Mouse (Mus musculus) granulocyte monocyte progenitor cell, adult 5-6 weeks (primary cell): ENCODE results near the gene Col6a6. TPM values are rescaled to one million over a fixed set of nuclear protein-coding genes. Genes with fewer than 3 reads are reported as not detected.
"Not testable (repeated sequence)": the region's sequence is repeated elsewhere in the genome, so short reads cannot be mapped to it uniquely, and the experiment has no call there.

ENCODE experiments used
- ATAC-seq: replicated peaks from 2 replicates; pipeline ENCODE4 v1.8.0; 2016; ENCODE audit warnings: mild to moderate bottlenecking, moderate TSS enrichment, inconsistent platforms; ENCODE audit not compliant: poor library complexity, severe bottlenecking
- total RNA-seq, 2 experiments: library from RNA; stranded (forward) in 1 of 2; stranded (reverse) in 1 of 2; fragments of 200-712, 200-1000 nt in 1 of 2; fragments of >200 nt in 1 of 2; fragmentation: Nextera tagmentation in 1 of 2; gene quantifications; 2 replicates each; pipeline ENCODE4 v1.2.3; 2014 to 2017

The Col6a6 gene
- total RNA-seq (2014; fragmentation: Nextera tagmentation), result not detected in 2 replicates
- total RNA-seq (2017), result not detected in 2 replicates

DNA sequence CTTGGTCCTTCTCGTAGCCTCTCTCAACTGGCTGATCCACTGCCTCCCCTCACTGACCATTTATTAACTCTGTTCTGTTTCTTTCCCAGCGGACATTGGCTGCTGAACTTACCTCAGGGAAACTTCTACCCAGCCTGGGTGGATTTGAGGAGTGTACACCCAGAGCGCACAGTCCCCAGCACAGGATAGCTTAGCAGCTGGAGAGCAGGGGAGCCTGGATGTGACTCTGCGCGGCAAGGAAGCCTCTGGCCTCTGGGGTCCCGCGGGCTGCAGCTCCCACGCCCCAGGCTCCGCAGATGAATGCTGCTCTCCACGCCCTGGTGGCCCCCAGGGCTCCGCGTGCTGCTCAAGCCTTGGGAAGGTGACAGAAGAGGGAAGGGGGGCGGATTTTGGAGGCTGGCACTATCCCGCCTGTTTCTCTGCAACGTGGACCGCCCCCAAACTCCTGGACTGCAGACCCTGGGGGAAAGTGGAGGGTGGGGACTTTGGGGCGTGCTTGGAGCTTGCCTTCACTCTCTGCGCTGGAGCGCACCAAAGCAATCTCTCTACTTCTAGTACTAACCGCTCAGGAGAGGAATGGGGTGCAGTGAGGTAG lies at the start of gene Col6a6:
Gene Col6a6 (minus strand): TSS at position 370 of the 595 bp plus-strand sequence.
- no peak for ATAC-seq

DNA sequence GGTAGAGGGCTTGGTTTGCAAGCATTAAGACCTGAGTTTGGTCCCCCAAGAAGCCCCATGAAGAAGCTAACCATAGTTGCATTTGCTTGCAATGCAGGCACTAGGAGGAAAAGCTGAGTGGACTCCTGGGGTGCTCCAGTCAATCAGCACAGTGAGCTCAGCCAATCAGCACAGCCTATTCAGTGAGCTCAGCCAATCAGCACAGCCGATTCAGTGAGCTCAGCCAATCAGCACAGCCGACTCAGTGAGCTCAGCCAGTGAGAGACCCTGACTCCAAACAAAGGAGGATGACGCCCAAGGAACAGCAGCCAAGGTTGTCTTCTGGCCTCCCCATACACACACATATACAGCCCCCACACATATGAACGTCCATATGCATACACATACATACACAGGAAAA lies 48.2 kb upstream of the Col6a6 start:
- ATAC-seq, result no peak

DNA sequence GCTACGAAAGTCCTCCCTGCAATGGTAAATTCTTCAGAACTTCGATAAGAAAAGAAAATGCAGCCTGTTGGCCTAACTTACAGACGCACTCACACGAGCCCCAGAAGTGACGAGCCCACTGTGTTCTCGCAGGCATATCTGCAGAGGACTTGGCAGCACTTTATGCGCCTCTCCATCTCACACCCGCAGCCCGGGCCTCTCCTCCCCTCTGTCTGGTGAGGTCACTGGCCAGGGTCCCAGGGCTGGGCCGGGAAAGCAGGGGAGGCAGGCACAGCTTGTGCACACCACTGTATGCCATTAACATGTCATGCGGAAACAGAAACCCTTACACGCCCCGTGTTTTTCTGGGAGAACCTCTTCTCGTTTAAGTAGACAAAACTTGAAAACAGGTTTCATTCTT lies 43.7 kb upstream of the Col6a6 start:
- ATAC-seq, result no peak

GRCm38 (mm10) chr9:105857773-105858172 lies 29.8 kb upstream of the Col6a6 start:
- peak; percentile 71 for ATAC-seq

DNA sequence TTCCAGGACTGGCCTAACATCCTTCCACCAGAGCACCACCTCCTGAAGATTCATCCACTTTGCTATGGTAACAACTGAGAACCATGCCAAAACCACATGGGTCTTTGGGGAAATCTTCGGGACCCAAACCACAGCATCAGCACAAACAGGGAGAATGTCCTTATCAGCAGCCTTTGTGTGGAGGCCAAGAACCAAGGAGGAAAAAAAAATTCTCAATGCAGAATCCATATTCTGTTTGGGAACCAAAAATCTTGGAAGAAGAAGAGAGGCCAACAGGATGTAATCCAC lies 24.8 kb upstream of the Col6a6 start:
- ATAC-seq, result no peak

DNA sequence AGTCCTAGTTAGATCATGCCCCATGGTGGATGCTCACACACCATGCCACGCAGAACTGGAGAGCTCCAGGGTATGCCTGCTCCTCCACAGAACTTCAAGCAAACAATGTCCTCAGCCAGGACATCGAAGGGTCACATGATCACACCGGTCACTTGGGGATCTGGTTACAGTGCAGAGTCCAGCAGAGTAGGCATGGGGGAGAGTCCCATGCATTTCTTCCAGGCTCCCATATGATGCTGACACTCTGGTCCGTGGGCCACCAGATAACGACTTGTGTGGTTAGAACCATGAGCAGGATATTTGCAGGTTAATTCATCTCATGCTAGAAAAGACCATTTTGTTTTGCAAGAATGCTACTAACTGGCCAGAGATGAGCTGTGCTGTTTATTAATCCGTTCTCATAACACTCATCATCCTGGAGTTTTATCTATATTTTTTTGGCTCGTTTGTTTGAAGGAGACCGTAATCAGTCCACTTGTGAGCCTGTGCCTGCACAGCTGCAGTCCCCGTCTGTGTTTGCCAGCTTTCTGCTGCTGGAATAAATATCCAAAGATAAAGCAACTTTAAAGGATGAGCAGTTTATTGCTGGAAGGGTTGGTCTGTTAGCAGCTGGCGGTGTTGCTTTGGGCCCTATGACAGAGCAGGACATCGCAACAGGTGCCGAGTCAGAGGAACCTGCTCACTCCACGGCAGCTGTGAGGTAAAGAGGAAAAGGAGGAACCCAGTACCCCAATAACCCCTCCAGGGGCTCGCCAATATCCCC lies 24.2 kb upstream of the Col6a6 start:
- no peak for ATAC-seq

GRCm38 (mm10) chr9:105851011-105851410 lies 23.1 kb upstream of the Col6a6 start:
- ATAC-seq, result no peak

DNA sequence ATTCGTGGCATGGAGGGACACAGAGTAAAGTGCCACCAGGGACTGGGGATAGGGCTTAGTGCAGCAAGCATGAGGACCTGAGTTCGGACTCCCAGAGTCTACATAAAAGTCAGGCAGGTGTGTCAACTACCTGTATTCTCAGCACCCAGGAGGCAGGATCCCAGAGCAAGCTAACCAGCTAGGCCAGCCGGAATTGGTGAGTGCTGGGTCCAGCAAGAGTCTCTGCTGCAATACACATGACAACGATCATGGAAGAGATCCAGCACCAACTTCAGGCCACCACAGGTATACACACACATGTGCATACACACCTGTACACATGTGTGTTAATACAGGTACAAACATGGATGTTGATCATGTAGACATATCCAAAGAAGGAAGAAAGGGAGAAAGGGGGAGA lies 20.4 kb upstream of the Col6a6 start:
- ATAC-seq, result no peak

DNA sequence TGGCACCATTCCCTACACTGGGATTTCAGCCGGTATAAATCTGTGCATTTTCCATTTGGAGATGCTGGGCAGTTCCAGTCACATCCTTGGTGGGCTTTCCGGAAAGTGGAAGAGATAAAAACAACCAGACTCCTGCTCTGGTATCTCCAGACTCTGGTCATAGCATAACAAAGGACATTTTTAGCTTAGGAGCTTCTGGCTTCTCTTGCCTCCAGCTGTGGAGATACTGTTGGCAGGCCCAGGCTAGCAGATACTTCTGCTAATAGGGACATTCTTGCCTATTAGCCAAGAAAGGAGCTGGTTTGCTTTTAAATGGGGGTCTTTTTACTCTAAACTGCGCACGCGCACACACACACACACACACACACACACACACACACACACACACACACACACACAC lies 19.3 kb upstream of the Col6a6 start:
- no peak for ATAC-seq

DNA sequence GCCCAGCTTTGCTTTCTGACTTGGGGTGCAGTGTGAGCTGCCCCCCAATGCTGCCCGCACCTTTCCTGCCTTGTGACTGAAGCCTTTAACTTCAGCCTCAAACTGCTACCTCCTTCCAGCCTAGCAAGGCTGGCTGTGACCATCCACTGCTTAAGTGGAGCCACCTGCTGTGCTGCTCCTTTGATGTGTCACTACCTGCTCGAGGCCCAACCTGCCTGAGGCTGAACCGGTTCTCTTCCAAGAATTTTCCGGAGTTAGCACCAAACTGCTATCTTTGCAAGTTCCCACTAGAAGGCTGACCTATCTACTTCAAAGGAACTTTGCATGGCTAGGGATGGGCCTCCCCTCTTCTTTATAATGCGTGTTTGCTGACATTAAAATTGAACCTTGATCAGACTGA lies 13.4 kb upstream of the Col6a6 start:
- ATAC-seq, result not testable (repeated sequence)

DNA sequence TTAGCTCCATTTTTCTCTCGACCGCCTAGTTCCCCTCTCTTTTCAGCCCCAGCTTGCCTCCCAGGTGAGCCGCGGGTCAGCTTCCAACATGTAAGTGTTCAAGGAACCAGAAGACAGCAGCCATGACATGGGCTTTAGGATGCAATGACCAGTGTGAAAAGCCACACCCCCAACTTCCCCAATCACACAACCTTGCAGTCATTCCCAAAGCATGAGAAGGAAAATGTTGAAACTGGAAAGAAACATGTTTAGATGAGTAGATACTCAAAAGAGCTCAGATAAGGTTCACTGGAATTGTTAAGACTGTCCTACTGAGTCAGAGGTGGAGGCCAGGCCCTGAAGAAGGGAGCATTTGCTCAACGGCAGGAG lies 11.2 kb upstream of the Col6a6 start:
- ATAC-seq, result no peak

DNA sequence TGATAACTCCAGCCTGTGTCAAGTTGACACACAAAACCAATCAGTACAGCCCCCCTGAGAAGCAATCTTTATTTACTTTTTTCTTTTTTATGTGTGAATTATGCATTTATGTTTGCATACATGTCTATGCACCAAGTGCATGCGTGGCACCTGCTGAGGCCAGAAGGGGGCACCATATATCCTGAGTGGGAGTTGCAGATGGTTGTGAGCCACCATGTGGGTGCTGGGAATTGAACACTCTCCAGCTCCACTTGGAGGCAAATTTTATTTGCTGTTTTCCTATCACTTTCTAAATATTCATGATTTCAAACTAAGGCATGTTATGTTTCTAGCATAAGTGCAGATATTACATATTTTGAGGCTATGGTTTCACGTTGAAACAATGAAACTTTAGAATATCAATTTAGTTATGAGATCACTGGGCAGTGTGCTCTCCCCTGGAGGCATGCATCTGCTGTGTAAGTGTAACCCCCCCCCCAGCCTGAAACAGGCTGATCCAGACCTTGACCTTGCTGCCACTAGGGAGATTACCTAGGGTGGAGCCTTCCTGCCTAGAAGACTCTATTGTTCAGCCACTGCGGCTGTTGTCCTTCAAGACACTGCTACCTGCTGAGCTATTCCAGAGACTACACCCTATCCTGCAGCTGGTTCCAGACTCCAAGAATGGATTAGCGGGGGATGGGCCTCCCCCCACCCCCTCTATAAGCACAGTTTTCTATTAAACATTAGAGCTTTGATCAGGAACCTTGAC lies 10.6 kb upstream of the Col6a6 start:
- ATAC-seq, result no peak

- no peak for ATAC-seq
Observed at GRCm38 (mm10) chr9:105835587-105835986, 7.6 kb upstream of the Col6a6 start.

DNA sequence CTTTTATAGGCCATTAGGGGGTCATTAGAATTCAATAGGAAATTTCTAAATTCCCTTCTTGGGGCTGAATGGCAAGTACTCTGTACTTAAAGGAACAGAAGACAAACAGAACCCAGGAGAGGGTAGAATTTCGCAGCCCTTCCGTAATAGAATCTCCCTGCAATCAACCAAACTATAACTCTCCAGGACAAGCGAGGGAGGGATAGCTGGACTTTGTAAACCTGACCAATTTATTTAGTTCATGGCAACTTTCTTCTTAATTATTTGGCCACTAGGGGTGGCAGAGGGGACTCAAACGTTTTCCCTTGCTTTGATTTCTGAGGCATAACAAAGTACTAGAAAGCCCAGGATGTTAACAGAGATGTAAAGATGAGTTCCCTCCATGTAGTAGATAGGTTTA lies 6.8 kb upstream of the Col6a6 start:
- no peak for ATAC-seq

DNA sequence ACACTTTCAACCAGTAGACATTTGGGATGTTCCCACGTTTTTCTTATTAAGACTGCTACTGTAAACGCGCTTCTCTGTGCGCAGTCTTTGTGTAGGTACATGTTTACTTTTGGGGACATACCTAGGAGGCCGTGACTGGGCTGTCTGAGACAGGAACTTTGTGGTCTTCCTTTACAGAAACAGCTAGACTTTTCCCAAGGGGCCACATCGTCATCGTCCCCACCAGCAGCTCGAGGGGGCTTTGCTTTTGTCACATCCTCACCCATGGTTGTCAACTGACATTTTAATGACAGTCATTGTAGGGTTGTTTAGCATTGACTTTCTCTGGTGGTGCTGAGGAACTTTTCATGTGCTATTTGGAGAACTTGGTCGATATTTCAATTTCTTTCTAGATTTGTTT lies 3.3 kb upstream of the Col6a6 start:
- ATAC-seq, result no peak

DNA sequence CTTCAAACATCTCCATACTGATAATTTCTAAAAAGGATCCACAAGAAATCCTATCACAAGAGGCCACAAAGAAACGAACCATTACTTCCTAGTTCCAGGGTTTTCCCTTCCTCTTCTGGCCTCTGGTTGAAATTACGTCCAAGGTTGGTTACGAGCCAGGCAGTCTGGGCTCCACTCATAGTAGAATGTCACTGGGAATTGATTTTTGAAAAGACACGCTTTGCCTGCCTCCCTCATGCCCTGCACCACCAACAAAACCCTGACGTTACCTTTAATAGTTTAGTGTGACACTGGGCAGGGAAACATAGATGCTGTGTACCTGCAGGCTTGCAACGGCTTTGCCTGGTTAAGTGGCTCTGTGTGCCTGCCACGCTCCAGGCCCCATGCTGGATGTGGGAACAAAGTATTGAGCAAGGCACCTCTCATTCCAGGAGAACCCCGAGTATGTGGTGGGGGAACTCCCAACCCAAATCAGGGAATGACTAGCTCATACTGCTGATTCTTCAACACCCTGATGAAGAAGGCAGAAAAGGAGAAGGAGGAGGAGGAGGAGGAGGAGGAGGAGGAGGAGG lies 798 bp downstream of the Col6a6 start:
- no peak for ATAC-seq

- no peak for ATAC-seq
Observed at GRCm38 (mm10) chr9:105820711-105821110, 7.2 kb downstream of the Col6a6 start.

- peak; percentile 71 for ATAC-seq
Observed at GRCm38 (mm10) chr9:105819155-105819709, 8.7 kb downstream of the Col6a6 start.

- ATAC-seq, result no peak
Observed at GRCm38 (mm10) chr9:105814436-105814835, 13.5 kb downstream of the Col6a6 start.

- no peak for ATAC-seq
Observed at GRCm38 (mm10) chr9:105811458-105811857, 16.5 kb downstream of the Col6a6 start.

GRCm38 (mm10) chr9:105808920-105809505 lies 18.9 kb downstream of the Col6a6 start:
- no peak for ATAC-seq
